Mouse (Mus musculus) cerebellum, adult 2 months (tissue): ENCODE measurements around the gene Cdk17. TPM values are rescaled to one million over a fixed set of nuclear protein-coding genes. Genes with fewer than 3 reads are reported as not detected.

Experiments
- DNase-seq, 2 experiments: peaks; one replicate each; pipeline ENCODE4 v3.0.0; 2021
- H3K27ac ChIP-seq: fragments of 200-500 bp; 2 replicates; pipeline ENCODE4 v1.5.1; 2012; ENCODE audit warnings: low read length, control low read depth, inconsistent platforms; ENCODE audit not compliant: insufficient read depth
- H3K27me3 ChIP-seq: fragments of 200-500 bp; 2 replicates; pipeline ENCODE4 v1.6.1; 2012; ENCODE audit warnings: inconsistent platforms, mild to moderate bottlenecking, low read length, moderate library complexity; ENCODE audit not compliant: control insufficient read depth, insufficient read depth
- H3K4me1 ChIP-seq: fragments of 200-500 bp; 2 replicates; pipeline ENCODE4 v1.6.1; 2011; ENCODE audit warnings: low read length; ENCODE audit not compliant: control insufficient read depth, insufficient read depth
- H3K4me3 ChIP-seq: fragments of 200-500 bp; replicated peaks from 2 replicates; pipeline ENCODE3; 2011; ENCODE audit warnings: mild to moderate bottlenecking, low read depth, low read length, control low read depth; ENCODE audit not compliant: insufficient read depth
- CTCF ChIP-seq: fragments of 200-500 bp; IDR thresholded peaks from 2 replicates; pipeline ENCODE4 v1.5.1; 2011; ENCODE audit warnings: low read depth, mild to moderate bottlenecking, control low read depth, low read length, moderate library complexity, borderline replicate concordance; ENCODE audit not compliant: insufficient read depth
- POLR2A ChIP-seq: fragments of 200-500 bp; IDR thresholded peaks from 2 replicates; pipeline ENCODE4 v1.6.1; 2011; ENCODE audit warnings: low read length, control low read depth, borderline replicate concordance; ENCODE audit not compliant: insufficient read depth
- WGBS: fragments of 180-500 bp; shearing (Covaris S2); methylation state at CpG from one replicate; pipeline ENCODE4 v1.1.7; 2018; 5-methylcytosine and 5-hydroxymethylcytosine counted together
- polyA plus RNA-seq: library from polyadenylated mRNA; depleted of rRNA; stranded (reverse); fragments of >200 nt; gene quantifications from 2 replicates; pipeline ENCODE4 v1.2.3, GENCODE M21; 2012

The Cdk17 gene
- polyA plus RNA-seq, 1 experiment, result 63.1 TPM

GRCm38 (mm10) chr10:93293621-93294020 is 132.9 kb downstream of the Cdk17 start:
- DNase-seq, result no peak
- Histone ChIP-seq H3K27me3 (no peaks in the 10 kb centered on the region), H3K4me1 (peaks cover 2% of the 10 kb centered on the region; the same call in 1 of the 2 replicates), H3K4me3 (no peak overlapping the region), H3K27ac (no peak overlapping the region)
- TF ChIP-seq CTCF, result no peak
- TF ChIP-seq POLR2A, result no peak
- 86% methylated on average over 7 of the region's 7 CpGs for WGBS

- TF ChIP-seq POLR2A (no peak), CTCF (no peak)
- DNase-seq, result no peak
- H3K4me3 ChIP-seq, result no peak overlapping the region
- no peak overlapping the region for H3K27ac ChIP-seq
- WGBS, result 79% methylated on average over 20 of the region's 20 CpGs
- H3K27me3 ChIP-seq, result no peaks in the 10 kb centered on the region
- H3K4me1 ChIP-seq, result peaks cover 2% of the 10 kb centered on the region; the same call in 1 of the 2 replicates
Observed at GRCm38 (mm10) chr10:93294547-93295219, 134.0 kb downstream of the Cdk17 start.

- H3K4me3 ChIP-seq, result no peak overlapping the region
- 56% methylated on average over 5 of the region's 5 CpGs for WGBS
- H3K27me3 ChIP-seq, result no peaks in the 10 kb centered on the region
- no peak overlapping the region for H3K27ac ChIP-seq
- no peaks in the 10 kb centered on the region for H3K4me1 ChIP-seq
- no peak for DNase-seq
- no peak for TF ChIP-seq POLR2A
- TF ChIP-seq CTCF, result no peak
Observed at GRCm38 (mm10) chr10:93297774-93298173, 137.1 kb downstream of the Cdk17 start.

DNA sequence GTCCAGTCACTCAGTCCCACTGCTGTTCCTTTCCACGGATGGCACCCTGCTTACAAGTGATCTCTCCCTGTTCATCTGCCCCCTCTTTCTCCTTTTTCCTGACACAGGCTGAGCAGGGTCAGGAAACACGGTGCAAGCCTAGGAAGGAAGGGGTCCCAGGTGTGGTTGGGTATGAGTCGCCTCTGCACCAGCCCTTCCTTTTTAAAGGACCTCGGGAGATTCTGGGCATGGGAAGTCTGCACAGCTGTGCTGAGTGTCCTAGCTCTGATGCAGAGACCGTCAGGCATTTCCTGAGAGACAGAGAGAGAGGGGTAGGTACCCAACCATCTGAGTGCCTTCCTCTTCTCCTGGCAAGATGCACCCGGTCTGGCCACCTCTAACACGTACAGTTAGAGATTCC is 137.5 kb downstream of the Cdk17 start:
- TF ChIP-seq CTCF (no peak), POLR2A (no peak)
- H3K27ac ChIP-seq, result peak overlapping the region; percentile 36; the same call in 1 of the 2 replicates
- 52% methylated on average over 7 of the region's 7 CpGs for WGBS

GRCm38 (mm10) chr10:93301831-93302230 is 141.2 kb downstream of the Cdk17 start:
- TF ChIP-seq POLR2A (no peak), CTCF (no peak)
- no peak overlapping the region for H3K27ac ChIP-seq
- no peak overlapping the region for H3K4me3 ChIP-seq
- H3K4me1 ChIP-seq, result no peaks in the 10 kb centered on the region
- WGBS, result 80% methylated on average over 8 of the region's 8 CpGs
- no peak for DNase-seq
- H3K27me3 ChIP-seq, result no peaks in the 10 kb centered on the region

More for the DNA sequence above, 137.5 kb downstream of the Cdk17 start:
- no peak for DNase-seq
- Histone ChIP-seq H3K27me3 (no peaks in the 10 kb centered on the region), H3K4me3 (no peak overlapping the region), H3K4me1 (no peaks in the 10 kb centered on the region)

DNA sequence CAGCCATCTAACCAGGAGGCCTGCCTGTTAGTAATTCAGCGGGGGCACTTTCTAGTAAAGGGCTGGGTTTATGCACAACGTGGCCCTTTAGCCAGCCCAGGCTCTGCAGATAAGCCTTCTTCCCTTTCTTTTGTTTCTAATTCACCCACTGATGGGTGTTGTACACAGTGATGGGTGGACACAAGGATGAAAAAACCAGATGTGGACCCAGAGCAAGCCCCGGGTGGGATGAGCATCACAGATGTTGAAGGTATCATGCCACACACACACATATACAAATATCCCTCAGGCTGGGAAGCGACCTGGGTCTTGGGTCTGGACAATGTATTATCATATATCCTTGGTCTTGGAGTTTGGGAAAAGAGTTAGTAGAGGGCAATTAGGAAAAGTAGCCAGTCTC is 142.6 kb downstream of the Cdk17 start:
- Histone ChIP-seq H3K4me3 (no peak overlapping the region), H3K27ac (no peak overlapping the region), H3K27me3 (no peaks in the 10 kb centered on the region), H3K4me1 (no peaks in the 10 kb centered on the region)
- DNase-seq, result no peak
- 85% methylated on average over 4 of the region's 4 CpGs for WGBS
- TF ChIP-seq CTCF, result no peak

- no peak for DNase-seq
Observed at GRCm38 (mm10) chr10:93305946-93306345, 145.3 kb downstream of the Cdk17 start.

GRCm38 (mm10) chr10:93306367-93306766 is 145.7 kb downstream of the Cdk17 start:
- TF ChIP-seq POLR2A (no peak), CTCF (no peak)
- Histone ChIP-seq H3K27ac (no peak overlapping the region), H3K4me1 (no peaks in the 10 kb centered on the region), H3K4me3 (no peak overlapping the region), H3K27me3 (peaks cover 4% of the 10 kb centered on the region; the same call in 1 of the 2 replicates)
- 85% methylated on average over 11 of the region's 11 CpGs for WGBS
- DNase-seq, result no peak

More at GRCm38 (mm10) chr10:93305946-93306345, 145.3 kb downstream of the Cdk17 start:
- Histone ChIP-seq H3K4me1 (no peaks in the 10 kb centered on the region), H3K27ac (no peak overlapping the region), H3K4me3 (no peak overlapping the region), H3K27me3 (peaks cover under 1% of the 10 kb centered on the region; the same call in 1 of the 2 replicates)
- 59% methylated on average over 6 of the region's 6 CpGs for WGBS
- no peak for TF ChIP-seq CTCF
- TF ChIP-seq POLR2A, result no peak
